Mouse (Mus musculus) limb, embryonic 13.5 days (tissue): Measurements from ENCODE around the gene Aifm2. TPM values are rescaled to one million over a fixed set of nuclear protein-coding genes. Genes with fewer than 3 reads are reported as not detected.
A peak's percentile ranks its signal among the peaks of the same experiment; 100 is the strongest.

Source experiments
- ATAC-seq: fragments of 200-750 bp; cut with Nextera tagmentation; 2 replicates; pipeline ENCODE4 v1.8.0; 2017; ENCODE audit warnings: low read depth, moderate number of reproducible peaks, moderate TSS enrichment; ENCODE audit not compliant: low FRiP score
- H3K27ac ChIP-seq: fragments of 300-500 bp; sonication (generic); 2 replicates; pipeline ENCODE4 v1.5.1; 2015; ENCODE audit warnings: inconsistent platforms, mild to moderate bottlenecking, moderate library complexity
- H3K27me3 ChIP-seq: fragments of 300-500 bp; sonication (generic); 2 replicates; pipeline ENCODE4 v1.6.1; 2015; ENCODE audit warnings: mild to moderate bottlenecking, inconsistent platforms
- H3K36me3 ChIP-seq: fragments of 300-500 bp; sonication (generic); 2 replicates; pipeline ENCODE4 v1.6.1; 2015; ENCODE audit warnings: inconsistent platforms, mild to moderate bottlenecking, moderate library complexity
- H3K4me1 ChIP-seq: fragments of 300-500 bp; sonication (generic); 2 replicates; pipeline ENCODE4 v1.6.1; 2015; ENCODE audit warnings: inconsistent platforms
- H3K4me2 ChIP-seq: fragments of 300-500 bp; sonication (generic); replicated peaks from 2 replicates; pipeline ENCODE4 v1.6.1; 2015; ENCODE audit warnings: inconsistent platforms, mild to moderate bottlenecking, moderate library complexity
- H3K4me3 ChIP-seq: fragments of 300-500 bp; sonication (generic); 2 replicates; pipeline ENCODE4 v1.5.1; 2015; ENCODE audit warnings: moderate library complexity, mild to moderate bottlenecking, inconsistent platforms
- H3K9ac ChIP-seq: fragments of 300-500 bp; sonication (generic); 2 replicates; pipeline ENCODE4 v1.6.1; 2015; ENCODE audit warnings: mild to moderate bottlenecking, inconsistent platforms
- H3K9me3 ChIP-seq: fragments of 300-500 bp; sonication (generic); 2 replicates; pipeline ENCODE4 v1.6.1; 2016; ENCODE audit warnings: inconsistent platforms
- WGBS: fragments of 180-500 bp; shearing (Covaris S2); methylation state at CpG from one replicate; pipeline ENCODE4 v1.1.7; 2015; 5-methylcytosine and 5-hydroxymethylcytosine counted together
- polyA plus RNA-seq: library from polyadenylated mRNA; unstranded; fragments of >200 nt; fragmentation: Nextera tagmentation; extraction: Ambion mirVana; gene quantifications from 2 replicates; pipeline ENCODE4 v1.2.1, GENCODE M21; 2015

The Aifm2 gene
- 15.1 and 15.9 TPM in 2 replicates for polyA plus RNA-seq

- ATAC-seq = peak; percentile 92
- Histone ChIP-seq H3K27me3 (no peaks in the 10 kb centered on the region), H3K27ac (no peak within 1 kb of the TSS), H3K36me3 (no peaks in the 10 kb centered on the region), H3K4me2 (peak within 1 kb of the TSS; percentile 88), H3K9ac (peak within 1 kb of the TSS; percentile 67), H3K9me3 (no peaks in the 10 kb centered on the region), H3K4me3 (peak within 1 kb of the TSS; percentile 64), H3K4me1 (peaks cover 15% of the 10 kb centered on the region)
- WGBS = 13% methylated on average over 35 of the region's 36 CpGs
Observed at GRCm38 (mm10) chr10:61714771-61715461, at the start of gene Aifm2. Aifm2 (plus strand) TSS chr10:61715263.

- Histone ChIP-seq H3K4me1 (no peaks in the 10 kb centered on the region), H3K4me2 (no peak overlapping the region), H3K9me3 (no peaks in the 10 kb centered on the region), H3K27ac (no peak overlapping the region), H3K27me3 (no peaks in the 10 kb centered on the region), H3K4me3 (no peak overlapping the region), H3K36me3 (peaks cover 95% of the 10 kb centered on the region), H3K9ac (no peak overlapping the region)
- no peak for ATAC-seq
- 78% methylated on average over 3 of the region's 3 CpGs for WGBS
Observed at GRCm38 (mm10) chr10:61665651-61666050, 49.4 kb upstream of the Aifm2 start.

- no peaks in the 10 kb centered on the region for H3K9me3 ChIP-seq
- no peaks in the 10 kb centered on the region for H3K4me1 ChIP-seq
- H3K4me2 ChIP-seq = no peak overlapping the region
- H3K27ac ChIP-seq = no peak overlapping the region
- 85% methylated on average over 7 of the region's 7 CpGs for WGBS
- no peak overlapping the region for H3K4me3 ChIP-seq
- peaks cover 94% of the 10 kb centered on the region for H3K36me3 ChIP-seq
- ATAC-seq = no peak
- H3K27me3 ChIP-seq = no peaks in the 10 kb centered on the region
- H3K9ac ChIP-seq = no peak overlapping the region
Observed at GRCm38 (mm10) chr10:61669289-61669688, 45.8 kb upstream of the Aifm2 start.

- Histone ChIP-seq H3K36me3 (peaks cover 94% of the 10 kb centered on the region), H3K27ac (no peak overlapping the region)
- ATAC-seq = no peak
Observed at GRCm38 (mm10) chr10:61669896-61670295, 45.2 kb upstream of the Aifm2 start.

GRCm38 (mm10) chr10:61670758-61671157 lies 44.3 kb upstream of the Aifm2 start:
- Histone ChIP-seq H3K27me3 (no peaks in the 10 kb centered on the region), H3K9me3 (no peaks in the 10 kb centered on the region), H3K4me3 (no peak overlapping the region), H3K4me2 (no peak overlapping the region), H3K9ac (no peak overlapping the region), H3K27ac (no peak overlapping the region), H3K36me3 (peaks cover 91% of the 10 kb centered on the region), H3K4me1 (no peaks in the 10 kb centered on the region)
- ATAC-seq = no peak
- WGBS = 96% methylated on average over 3 of the region's 3 CpGs

More at GRCm38 (mm10) chr10:61669896-61670295, 45.2 kb upstream of the Aifm2 start:
- Histone ChIP-seq H3K4me3 (no peak overlapping the region), H3K27me3 (no peaks in the 10 kb centered on the region), H3K9ac (no peak overlapping the region), H3K9me3 (no peaks in the 10 kb centered on the region), H3K4me2 (no peak overlapping the region), H3K4me1 (no peaks in the 10 kb centered on the region)

- no peaks in the 10 kb centered on the region for H3K27me3 ChIP-seq
- H3K36me3 ChIP-seq = peaks cover 43% of the 10 kb centered on the region
- H3K4me3 ChIP-seq = no peak overlapping the region
- H3K27ac ChIP-seq = no peak overlapping the region
- peaks cover 6% of the 10 kb centered on the region; the same call in 1 of the 2 replicates for H3K4me1 ChIP-seq
- H3K4me2 ChIP-seq = no peak overlapping the region
- no peak overlapping the region for H3K9ac ChIP-seq
- ATAC-seq = no peak
- 71% methylated on average over 3 of the region's 3 CpGs for WGBS
- H3K9me3 ChIP-seq = no peaks in the 10 kb centered on the region
Observed at GRCm38 (mm10) chr10:61675935-61676334, 39.1 kb upstream of the Aifm2 start.

- ATAC-seq = 0 out of 2 replicates have a peak, but pooled peaks have one; percentile 16
- WGBS = 34% methylated on average over 9 of the region's 9 CpGs
Observed at GRCm38 (mm10) chr10:61679545-61679944, 35.5 kb upstream of the Aifm2 start.

GRCm38 (mm10) chr10:61680015-61680913 lies 34.8 kb upstream of the Aifm2 start, which contains the start of gene Sar1a:
Sar1a (plus strand) TSS chr10:61680299.
- Histone ChIP-seq H3K36me3 (peaks cover 13% of the 10 kb centered on the region), H3K9ac (peak within 1 kb of the TSS; percentile 93)

More at GRCm38 (mm10) chr10:61679545-61679944, 35.5 kb upstream of the Aifm2 start:
- Histone ChIP-seq H3K27ac (peak overlapping the region; percentile 74), H3K4me2 (peak overlapping the region; percentile 64), H3K4me3 (peak overlapping the region; percentile 78), H3K9ac (peak overlapping the region; percentile 93), H3K27me3 (no peaks in the 10 kb centered on the region), H3K4me1 (peaks cover 21% of the 10 kb centered on the region), H3K36me3 (peaks cover 13% of the 10 kb centered on the region), H3K9me3 (no peaks in the 10 kb centered on the region)

GRCm38 (mm10) chr10:61689405-61689804 lies 25.7 kb upstream of the Aifm2 start:
- Histone ChIP-seq H3K9ac (no peak overlapping the region), H3K4me2 (no peak overlapping the region), H3K9me3 (no peaks in the 10 kb centered on the region), H3K36me3 (peaks cover 93% of the 10 kb centered on the region), H3K27ac (no peak overlapping the region), H3K27me3 (no peaks in the 10 kb centered on the region), H3K4me3 (no peak overlapping the region), H3K4me1 (no peaks in the 10 kb centered on the region)
- no peak for ATAC-seq
- 90% methylated on average over 8 of the region's 8 CpGs for WGBS

More at GRCm38 (mm10) chr10:61680015-61680913, 34.8 kb upstream of the Aifm2 start, which contains the start of gene Sar1a:
- H3K4me3 ChIP-seq = peak within 1 kb of the TSS; percentile 78
- H3K9me3 ChIP-seq = no peaks in the 10 kb centered on the region
- no peaks in the 10 kb centered on the region for H3K27me3 ChIP-seq
- peak within 1 kb of the TSS; percentile 78 for H3K27ac ChIP-seq
- ATAC-seq = peak; percentile 100
- under 1% methylated on average over 82 of the region's 84 CpGs for WGBS
- peak within 1 kb of the TSS; percentile 75 for H3K4me2 ChIP-seq
- peaks cover 21% of the 10 kb centered on the region for H3K4me1 ChIP-seq

GRCm38 (mm10) chr10:61693563-61693962 lies 21.5 kb upstream of the Aifm2 start:
- Histone ChIP-seq H3K27ac (no peak overlapping the region), H3K4me2 (no peak overlapping the region), H3K4me3 (no peak overlapping the region), H3K9ac (no peak overlapping the region), H3K4me1 (peaks cover 17% of the 10 kb centered on the region), H3K9me3 (no peaks in the 10 kb centered on the region), H3K36me3 (peaks cover 62% of the 10 kb centered on the region), H3K27me3 (no peaks in the 10 kb centered on the region)
- WGBS = 69% methylated on average over 4 of the region's 4 CpGs
- ATAC-seq = no peak

- under 1% methylated on average over 42 of the region's 42 CpGs for WGBS
- Histone ChIP-seq H3K27me3 (no peaks in the 10 kb centered on the region), H3K4me3 (peak within 1 kb of the TSS; percentile 99), H3K36me3 (peaks cover 56% of the 10 kb centered on the region), H3K9me3 (no peaks in the 10 kb centered on the region), H3K27ac (no peak within 1 kb of the TSS; the same call in 1 of the 2 replicates), H3K4me1 (peaks cover 17% of the 10 kb centered on the region), H3K9ac (peak within 1 kb of the TSS; percentile 91), H3K4me2 (peak within 1 kb of the TSS; percentile 100)
- peak; percentile 98 for ATAC-seq
Observed at GRCm38 (mm10) chr10:61694870-61695670, 20.0 kb upstream of the Aifm2 start, which contains the start of gene Tysnd1. Tysnd1 (plus strand) TSS chr10:61695514.
